Mouse (Mus musculus) heart, adult 2 months (tissue): ENCODE measurements around the gene 4833439L19Rik.
A peak's percentile ranks its signal among the peaks of the same experiment; 100 is the strongest.

Experiments used
- CTCF ChIP-seq: fragments of 200-600 bp; IDR thresholded peaks from 2 replicates; pipeline ENCODE4 v1.8.1; 2022; ENCODE audit warnings: antibody characterized with exemption, mild to moderate bottlenecking, moderate library complexity
- POLR2A ChIP-seq: fragments of 200-500 bp; IDR thresholded peaks from 2 replicates; pipeline ENCODE4 v1.6.1; 2011; ENCODE audit warnings: mild to moderate bottlenecking, low read depth, low read length, control low read depth; ENCODE audit not compliant: insufficient read depth

GRCm38 (mm10) chr13:54565594-54566345, 535 bp upstream of the 4833439L19Rik start:
- no peak for TF ChIP-seq POLR2A
- TF ChIP-seq CTCF, result peak; percentile 84
